In the genomic region with DNA sequence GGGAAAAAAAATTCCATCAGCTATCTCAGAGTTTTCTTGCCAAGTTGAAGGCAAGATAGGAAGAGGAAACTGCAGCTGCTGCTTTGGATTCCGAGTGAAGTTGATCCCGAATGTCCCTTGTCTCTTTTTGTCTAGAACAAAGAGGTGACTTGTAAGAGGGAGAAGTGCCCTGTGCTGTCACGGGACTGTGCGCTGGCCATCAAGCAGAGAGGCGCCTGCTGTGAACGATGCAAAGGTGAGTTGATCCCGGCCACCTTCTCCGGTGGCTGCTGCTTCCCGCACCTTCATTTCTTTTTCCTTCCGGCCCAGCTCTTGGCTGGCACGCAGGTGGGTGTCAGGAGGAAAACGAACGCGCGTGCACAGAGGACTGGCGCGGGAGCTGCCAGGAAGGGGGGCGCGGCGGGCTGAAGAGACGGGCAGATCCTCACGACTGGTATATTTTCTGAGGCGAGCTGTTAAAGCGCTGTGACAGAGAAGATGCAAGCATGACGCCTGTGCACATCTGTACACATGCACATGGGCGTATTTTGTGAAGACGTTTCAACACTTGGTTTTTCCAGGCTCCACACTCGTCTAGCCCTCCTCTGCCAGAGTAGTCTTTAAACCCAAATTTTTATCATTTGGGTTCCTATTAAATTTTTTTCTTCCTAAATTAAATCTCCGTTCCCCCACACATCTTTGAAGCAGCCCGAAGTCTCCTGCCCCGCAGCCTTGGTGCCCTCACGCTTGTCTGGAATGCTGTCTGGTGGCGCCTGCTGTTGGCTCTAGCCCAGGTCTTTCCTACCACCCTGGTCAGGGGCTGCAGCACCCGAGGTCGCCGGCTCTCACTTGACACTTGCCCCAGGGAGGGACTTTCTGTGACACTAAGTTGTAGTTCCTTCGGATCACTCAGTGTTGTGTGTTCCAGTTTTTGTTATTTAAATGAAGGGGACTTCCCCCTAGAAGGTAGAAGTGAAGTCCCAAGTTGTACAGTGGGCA, we compare ENCODE assay signal across 8 mouse cellular contexts. TPM values are rescaled to one million over a fixed set of nuclear protein-coding genes. Genes with fewer than 3 reads are reported as not detected.
DNase-seq lines count a peak whose midpoint lies in the region; ATAC-seq and TF ChIP-seq lines count a peak whose summit lies in the region.

No protein-coding gene starts in this region.

- H3K9me3 ChIP-seq in lung, embryonic 15.5 days: no peaks in the 10 kb centered on the region
- 0 out of 2 replicates have a peak, but pooled peaks cover 5% of the 10 kb centered on the region for H3K9me3 ChIP-seq in forebrain, embryonic 12.5 days
- H3K9me3 ChIP-seq in intestine, embryonic 16.5 days (ENCODE audit: control insufficient read depth, low read length): no peaks in the 10 kb centered on the region

- no peak for ATAC-seq in lung, embryonic 15.5 days (ENCODE audit: borderline replicate concordance, extremely low read depth, low FRiP score, low TSS enrichment)
- peak; percentile 37; the same call in 1 of the 2 replicates for ATAC-seq in forebrain, embryonic 12.5 days (ENCODE audit: low FRiP score)
- no peak for ATAC-seq in intestine, embryonic 16.5 days
- no peak for ATAC-seq in megakaryocyte progenitor cell, adult 5-6 weeks (replicated peaks; ENCODE audit: poor library complexity)

- WGBS in lung, embryonic 15.5 days: 31% methylated on average over 37 of the region's 37 CpGs
- WGBS in lung, adult 2 months: 52% methylated on average over 37 of the region's 37 CpGs
- 32% methylated on average over 37 of the region's 37 CpGs for WGBS in forebrain, embryonic 12.5 days
- WGBS in intestine, embryonic 16.5 days: 43% methylated on average over 37 of the region's 37 CpGs

- 0 out of 2 replicates have a peak overlapping the region, but pooled peaks have one; percentile 16 for H3K9ac ChIP-seq in lung, embryonic 15.5 days
- H3K9ac ChIP-seq in forebrain, embryonic 12.5 days: peak overlapping the region; percentile 41; the same call in 1 of the 2 replicates
- H3K9ac ChIP-seq in intestine, embryonic 16.5 days (ENCODE audit: low read depth, low read length): no peak overlapping the region

- peak overlapping the region; percentile 55 for H3K4me2 ChIP-seq in lung, embryonic 15.5 days
- H3K4me2 ChIP-seq in forebrain, embryonic 12.5 days: peak overlapping the region; percentile 54
- H3K4me2 ChIP-seq in intestine, embryonic 16.5 days (ENCODE audit: low read depth, low read length): peak overlapping the region; percentile 38

- no peaks in the 10 kb centered on the region for H3K27me3 ChIP-seq in lung, embryonic 15.5 days
- H3K27me3 ChIP-seq in forebrain, embryonic 12.5 days: 0 out of 2 replicates have a peak, but pooled peaks cover 4% of the 10 kb centered on the region
- no peaks in the 10 kb centered on the region for H3K27me3 ChIP-seq in intestine, embryonic 16.5 days (replicated peaks; ENCODE audit: control insufficient read depth, insufficient read depth, low read length)

- TF ChIP-seq CTCF in lung, adult 2 months (IDR thresholded peaks at IDR 0.05; ENCODE audit: insufficient read depth, low read length): no peak

- no peak overlapping the region for H3K27ac ChIP-seq in lung, embryonic 15.5 days
- H3K27ac ChIP-seq in forebrain, embryonic 12.5 days: no peak overlapping the region
- no peak overlapping the region for H3K27ac ChIP-seq in intestine, embryonic 16.5 days (ENCODE audit: low read length)

- TF ChIP-seq POLR2A in lung, adult 2 months (IDR thresholded peaks at IDR 0.05; ENCODE audit: borderline replicate concordance, extremely low read depth, low read depth, low read length): no peak

- H3K36me3 ChIP-seq in lung, embryonic 15.5 days: no peaks in the 10 kb centered on the region
- H3K36me3 ChIP-seq in forebrain, embryonic 12.5 days (replicated peaks): peaks cover 3% of the 10 kb centered on the region; the same call in 1 of the 2 replicates
- no peaks in the 10 kb centered on the region for H3K36me3 ChIP-seq in intestine, embryonic 16.5 days (ENCODE audit: control insufficient read depth, insufficient read depth, low read length)

- peak overlapping the region; percentile 24 for H3K4me3 ChIP-seq in lung, embryonic 15.5 days
- H3K4me3 ChIP-seq in lung, adult 2 months (replicated peaks; ENCODE audit: extremely low read depth, low read depth, low read length): no peak overlapping the region
- H3K4me3 ChIP-seq in forebrain, embryonic 12.5 days (replicated peaks): peak overlapping the region; percentile 29
- H3K4me3 ChIP-seq in intestine, embryonic 16.5 days (ENCODE audit: low read length): no peak overlapping the region; the same call in 1 of the 2 replicates

- no peak for DNase-seq in lung, adult 2 months
- peak; percentile 38 for DNase-seq in right cerebral cortex, postnatal 14 days
- no peak for DNase-seq in MN1 (ENCODE audit: low spot score)
- no peak for DNase-seq in spleen, postnatal 14 days (ENCODE audit: low spot score in 2 of 2)

- H3K4me1 ChIP-seq in lung, embryonic 15.5 days: peaks cover 15% of the 10 kb centered on the region
- H3K4me1 ChIP-seq in lung, adult 2 months (ENCODE audit: control insufficient read depth, insufficient read depth, low read length): no peaks in the 10 kb centered on the region
- H3K4me1 ChIP-seq in forebrain, embryonic 12.5 days: peaks cover 28% of the 10 kb centered on the region
- H3K4me1 ChIP-seq in intestine, embryonic 16.5 days (ENCODE audit: control insufficient read depth, insufficient read depth, low read length): no peaks in the 10 kb centered on the region

RNA-seq across cellular contexts. Expression of gene Bmper, which starts 31.6 kb away (rescaled TPM):
- 26.5 and 28.3 TPM in 2 replicates for polyA plus RNA-seq in lung, embryonic 15.5 days (2015; fragmentation: Nextera tagmentation; extraction: Ambion mirVana)
- 8.5 and 12.0 TPM in 2 replicates for polyA plus RNA-seq in lung, adult 2 months (2012; rRNA removed)
- 13.5 and 14.0 TPM in 2 replicates for polyA plus RNA-seq in forebrain, embryonic 12.5 days (2016; fragmentation: Nextera tagmentation; extraction: Ambion mirVana)
- 8.3 and 8.9 TPM in 2 replicates for polyA plus RNA-seq in intestine, embryonic 16.5 days (2015; fragmentation: Nextera tagmentation; extraction: Ambion mirVana)
- total RNA-seq in megakaryocyte progenitor cell, adult 5-6 weeks (2015): not detected in 2 replicates
- total RNA-seq in megakaryocyte progenitor cell, adult 5-6 weeks (2017): not detected in 2 replicates

Comparison
In these comparisons a context has a peak if more than half of its experiments do, and no peak if none do; other contexts are left out.
1. H3K4me3 ChIP-seq: peak in lung, embryonic 15.5 days (single experiment) and forebrain, embryonic 12.5 days (single experiment); none in lung, adult 2 months (single experiment) and intestine, embryonic 16.5 days (single experiment).
2. Peak in every context shown above with its lines, with median percentiles within 50 percentile points of each other: H3K4me2 ChIP-seq.